Mouse (Mus musculus): Measurements from ENCODE around the gene Diablo. TPM values are rescaled to one million over a fixed set of nuclear protein-coding genes. Genes with fewer than 3 reads are reported as not detected.

Gene Diablo
- polyA plus RNA-seq (2012; rRNA removed): 88.1 and 104 TPM in 2 replicates

- under 1% methylated on average over 82 of the region's 82 CpGs for WGBS
- Histone ChIP-seq H3K4me3 (ENCODE audit: control insufficient read depth, insufficient read depth, low read length) (peak within 1 kb of the TSS; percentile 74), H3K36me3 (ENCODE audit: control insufficient read depth, insufficient read depth, low read length) (no peaks in the 10 kb centered on the region; the same call in 1 of the 2 replicates), H3K4me1 (replicated peaks; ENCODE audit: control insufficient read depth, insufficient read depth, low read length) (peaks cover 13% of the 10 kb centered on the region), H3K27ac (ENCODE audit: control insufficient read depth, insufficient read depth, low read length) (no peak within 1 kb of the TSS), H3K27me3 (ENCODE audit: control insufficient read depth, insufficient read depth, low read length) (no peaks in the 10 kb centered on the region)
- TF ChIP-seq CTCF (IDR thresholded peaks at IDR 0.05; ENCODE audit: borderline replicate concordance, control insufficient read depth, extremely low read depth, insufficient read depth, low read length, poor library complexity) (0 out of 2 replicates have a peak, but pooled peaks have one; percentile 32), POLR2A (IDR thresholded peaks at IDR 0.05; ENCODE audit: control insufficient read depth, extremely low read depth, insufficient read depth, low read length, poor library complexity) (peak; percentile 95)
- peak; percentile 99 for DNase-seq
These were observed at the start of gene Diablo for GRCm38 (mm10) chr5:123523692-123524392. Diablo (minus strand) TSS chr5:123524176.

- Histone ChIP-seq H3K27ac (ENCODE audit: control insufficient read depth, insufficient read depth, low read length) (no peak overlapping the region), H3K36me3 (ENCODE audit: control insufficient read depth, insufficient read depth, low read length) (peaks cover 12% of the 10 kb centered on the region), H3K27me3 (ENCODE audit: control insufficient read depth, insufficient read depth, low read length) (no peaks in the 10 kb centered on the region), H3K4me1 (replicated peaks; ENCODE audit: control insufficient read depth, insufficient read depth, low read length) (peaks cover 5% of the 10 kb centered on the region), H3K4me3 (ENCODE audit: control insufficient read depth, insufficient read depth, low read length) (no peak overlapping the region)
- no peak for TF ChIP-seq POLR2A (IDR thresholded peaks at IDR 0.05; ENCODE audit: control insufficient read depth, extremely low read depth, insufficient read depth, low read length, poor library complexity)
- 76% methylated on average over 8 of the region's 8 CpGs for WGBS
- no peak for DNase-seq
These were observed 49.4 kb upstream of the Diablo start for GRCm38 (mm10) chr5:123573362-123573761.

- H3K27me3 ChIP-seq (ENCODE audit: control insufficient read depth, insufficient read depth, low read length): no peaks in the 10 kb centered on the region
- no peak within 1 kb of the TSS for H3K27ac ChIP-seq (ENCODE audit: control insufficient read depth, insufficient read depth, low read length)
- under 1% methylated on average over 54 of the region's 54 CpGs for WGBS
- H3K4me3 ChIP-seq (ENCODE audit: control insufficient read depth, insufficient read depth, low read length): peak within 1 kb of the TSS; percentile 69
- peak; percentile 98 for DNase-seq
- H3K4me1 ChIP-seq (replicated peaks; ENCODE audit: control insufficient read depth, insufficient read depth, low read length): peaks cover 5% of the 10 kb centered on the region
- TF ChIP-seq POLR2A (IDR thresholded peaks at IDR 0.05; ENCODE audit: control insufficient read depth, extremely low read depth, insufficient read depth, low read length, poor library complexity) (0 out of 2 replicates have a peak, but pooled peaks have one; percentile 33), CTCF (IDR thresholded peaks at IDR 0.05; ENCODE audit: borderline replicate concordance, control insufficient read depth, extremely low read depth, insufficient read depth, low read length, poor library complexity) (0 out of 2 replicates have a peak, but pooled peaks have one; percentile 25)
- H3K36me3 ChIP-seq (ENCODE audit: control insufficient read depth, insufficient read depth, low read length): peaks cover 12% of the 10 kb centered on the region
These were observed 48.6 kb upstream of the Diablo start, which contains the start of gene Vps33a for GRCm38 (mm10) chr5:123572357-123573186. Vps33a (minus strand) TSS chr5:123573038.

GRCm38 (mm10) chr5:123561128-123561527 is 37.2 kb upstream of the Diablo start:
- WGBS: 99% methylated on average over 11 of the region's 11 CpGs
- no peak overlapping the region for H3K27ac ChIP-seq (ENCODE audit: control insufficient read depth, insufficient read depth, low read length)
- no peaks in the 10 kb centered on the region for H3K4me1 ChIP-seq (replicated peaks; ENCODE audit: control insufficient read depth, insufficient read depth, low read length)
- TF ChIP-seq CTCF (IDR thresholded peaks at IDR 0.05; ENCODE audit: borderline replicate concordance, control insufficient read depth, extremely low read depth, insufficient read depth, low read length, poor library complexity): no peak
- no peak for TF ChIP-seq POLR2A (IDR thresholded peaks at IDR 0.05; ENCODE audit: control insufficient read depth, extremely low read depth, insufficient read depth, low read length, poor library complexity)
- H3K27me3 ChIP-seq (ENCODE audit: control insufficient read depth, insufficient read depth, low read length): no peaks in the 10 kb centered on the region
- DNase-seq: no peak
- no peak overlapping the region for H3K4me3 ChIP-seq (ENCODE audit: control insufficient read depth, insufficient read depth, low read length)
- peaks cover 74% of the 10 kb centered on the region for H3K36me3 ChIP-seq (ENCODE audit: control insufficient read depth, insufficient read depth, low read length)

GRCm38 (mm10) chr5:123559588-123559987 is 35.6 kb upstream of the Diablo start:
- DNase-seq: no peak
- no peak for TF ChIP-seq POLR2A (IDR thresholded peaks at IDR 0.05; ENCODE audit: control insufficient read depth, extremely low read depth, insufficient read depth, low read length, poor library complexity)
- no peak for TF ChIP-seq CTCF (IDR thresholded peaks at IDR 0.05; ENCODE audit: borderline replicate concordance, control insufficient read depth, extremely low read depth, insufficient read depth, low read length, poor library complexity)
- no peak overlapping the region for H3K4me3 ChIP-seq (ENCODE audit: control insufficient read depth, insufficient read depth, low read length)
- H3K36me3 ChIP-seq (ENCODE audit: control insufficient read depth, insufficient read depth, low read length): peaks cover 63% of the 10 kb centered on the region
- H3K27ac ChIP-seq (ENCODE audit: control insufficient read depth, insufficient read depth, low read length): no peak overlapping the region
- WGBS: 98% methylated on average over 8 of the region's 8 CpGs
- H3K4me1 ChIP-seq (replicated peaks; ENCODE audit: control insufficient read depth, insufficient read depth, low read length): no peaks in the 10 kb centered on the region
- no peaks in the 10 kb centered on the region for H3K27me3 ChIP-seq (ENCODE audit: control insufficient read depth, insufficient read depth, low read length)

- no peak for DNase-seq
- no peak overlapping the region for H3K4me3 ChIP-seq (ENCODE audit: control insufficient read depth, insufficient read depth, low read length)
- 89% methylated on average over 2 of the region's 2 CpGs for WGBS
- no peak for TF ChIP-seq CTCF (IDR thresholded peaks at IDR 0.05; ENCODE audit: borderline replicate concordance, control insufficient read depth, extremely low read depth, insufficient read depth, low read length, poor library complexity)
- no peak for TF ChIP-seq POLR2A (IDR thresholded peaks at IDR 0.05; ENCODE audit: control insufficient read depth, extremely low read depth, insufficient read depth, low read length, poor library complexity)
- no peaks in the 10 kb centered on the region for H3K27me3 ChIP-seq (ENCODE audit: control insufficient read depth, insufficient read depth, low read length)
- H3K27ac ChIP-seq (ENCODE audit: control insufficient read depth, insufficient read depth, low read length): no peak overlapping the region
- H3K36me3 ChIP-seq (ENCODE audit: control insufficient read depth, insufficient read depth, low read length): peaks cover 34% of the 10 kb centered on the region
- H3K4me1 ChIP-seq (replicated peaks; ENCODE audit: control insufficient read depth, insufficient read depth, low read length): no peaks in the 10 kb centered on the region
These were observed 32.5 kb upstream of the Diablo start for GRCm38 (mm10) chr5:123556451-123556850.

Data from thymus, adult 2 months (tissue).